Comparison of ENCODE assay signal across 9 mouse cellular contexts in genomic region chr6:37439676-37440490, GRCm38 (mm10). TPM values are rescaled to one million over a fixed set of nuclear protein-coding genes. Genes with fewer than 3 reads are reported as not detected.
DNase-seq lines count a peak whose midpoint lies in the region; ATAC-seq lines count a peak whose summit lies in the region.
"Had no signal": no experiment of that assay in that cellular context is flagged by ENCODE, and none has a peak within 500 bp of the region (broad histone marks: within the 10 kb centered on the region; RNA-seq: fewer than 3 reads in every experiment).

No protein-coding gene starts in this region.

- H3K4me3 ChIP-seq in heart, embryonic 10.5 days: peak overlapping the region; percentile 96
- peak overlapping the region; percentile 85 for H3K4me3 ChIP-seq in embryonic facial prominence, embryonic 11.5 days (ENCODE audit: low read depth, low read length)
- peak overlapping the region; percentile 91 for H3K4me3 ChIP-seq in intestine, embryonic 14.5 days (ENCODE audit: low read depth, low read length)

- H3K4me1 ChIP-seq in heart, embryonic 10.5 days: peaks cover 50% of the 10 kb centered on the region
- H3K4me1 ChIP-seq in embryonic facial prominence, embryonic 11.5 days (ENCODE audit: control insufficient read depth, insufficient read depth, low read length): no peaks in the 10 kb centered on the region
- H3K4me1 ChIP-seq in intestine, embryonic 14.5 days (replicated peaks; ENCODE audit: control insufficient read depth, insufficient read depth, low read length): peaks cover 36% of the 10 kb centered on the region

- no peak for DNase-seq in heart, embryonic 10.5 days (ENCODE audit: low spot score)
- no peak for DNase-seq in heart, postnatal 25 days (ENCODE audit: low spot score)
- peak; percentile 42 for DNase-seq in embryonic facial prominence, embryonic 11.5 days (ENCODE audit: low spot score)
- DNase-seq in intestine, embryonic 14.5 days (ENCODE audit: low spot score): no peak
- DNase-seq in lung, postnatal 10 days: peak; percentile 48
- no peak for DNase-seq in right cerebral cortex, postnatal 14 days
- no peak for DNase-seq in cerebellum, postnatal 14 days
- no peak for DNase-seq in ovary, postnatal 14 days (ENCODE audit: low spot score)

- 38% methylated on average over 13 of the region's 13 CpGs for WGBS in heart, embryonic 10.5 days
- 42% methylated on average over 13 of the region's 13 CpGs for WGBS in embryonic facial prominence, embryonic 11.5 days
- WGBS in intestine, embryonic 14.5 days: 37% methylated on average over 13 of the region's 13 CpGs

- H3K27ac ChIP-seq in heart, embryonic 10.5 days: peak overlapping the region; percentile 97
- H3K27ac ChIP-seq in embryonic facial prominence, embryonic 11.5 days (replicated peaks; ENCODE audit: low read depth, low read length): peak overlapping the region; percentile 64
- peak overlapping the region; percentile 91 for H3K27ac ChIP-seq in intestine, embryonic 14.5 days (ENCODE audit: low read depth)

- H3K9ac ChIP-seq in embryonic facial prominence, embryonic 11.5 days (replicated peaks; ENCODE audit: low read length): peak overlapping the region; percentile 67
- peak overlapping the region; percentile 89 for H3K9ac ChIP-seq in intestine, embryonic 14.5 days (ENCODE audit: low read length)

- peaks cover 23% of the 10 kb centered on the region; the same call in 1 of the 2 replicates for H3K36me3 ChIP-seq in heart, embryonic 10.5 days
- no peaks in the 10 kb centered on the region for H3K36me3 ChIP-seq in embryonic facial prominence, embryonic 11.5 days (replicated peaks; ENCODE audit: control insufficient read depth, insufficient read depth, low read depth, low read length)
- H3K36me3 ChIP-seq in intestine, embryonic 14.5 days (ENCODE audit: control insufficient read depth, insufficient read depth, low read length): peaks cover 3% of the 10 kb centered on the region; the same call in 1 of the 2 replicates
- H3K36me3 ChIP-seq: G1E had no signal

- H3K4me2 ChIP-seq in embryonic facial prominence, embryonic 11.5 days (ENCODE audit: low read depth, low read length): peak overlapping the region; percentile 70
- peak overlapping the region; percentile 67 for H3K4me2 ChIP-seq in intestine, embryonic 14.5 days (ENCODE audit: low read length)

- H3K27me3 ChIP-seq in heart, embryonic 10.5 days (ENCODE audit: insufficient read depth, poor library complexity, severe bottlenecking): no peaks in the 10 kb centered on the region
- no peaks in the 10 kb centered on the region for H3K27me3 ChIP-seq in embryonic facial prominence, embryonic 11.5 days (ENCODE audit: control insufficient read depth, insufficient read depth, low read length)
- no peaks in the 10 kb centered on the region for H3K27me3 ChIP-seq in intestine, embryonic 14.5 days (replicated peaks; ENCODE audit: control insufficient read depth, insufficient read depth, low read length)

- H3K9me3 ChIP-seq in heart, embryonic 10.5 days: no peaks in the 10 kb centered on the region
- H3K9me3 ChIP-seq in embryonic facial prominence, embryonic 11.5 days (replicated peaks; ENCODE audit: control insufficient read depth, low read length): no peaks in the 10 kb centered on the region
- no peaks in the 10 kb centered on the region for H3K9me3 ChIP-seq in intestine, embryonic 14.5 days (ENCODE audit: control insufficient read depth, low read length)

- no peak for ATAC-seq in embryonic facial prominence, embryonic 11.5 days (replicated peaks; ENCODE audit: insufficient number of reproducible peaks, low FRiP score, low TSS enrichment, low read depth)
- ATAC-seq in intestine, embryonic 14.5 days (replicated peaks; ENCODE audit: low FRiP score, low TSS enrichment, low read depth): no peak

- intact Hi-C loops in heart, postnatal 25 days (cut with DNase I): loop anchor here (2.0 kb wide), 1 partner anchor 13 kb away; no protein-coding TSS in a partner anchor

RNA-seq across cellular contexts. Expression of gene Creb3l2, which starts 2.1 kb away (rescaled TPM):
- 33.5 and 36.3 TPM in 2 replicates for polyA plus RNA-seq in heart, embryonic 10.5 days (2016; fragmentation: Nextera tagmentation; extraction: Ambion mirVana)
- total RNA-seq in heart, postnatal 25 days (2021): 10 to 100 TPM; 23.9 to 28.5 TPM
- 16.3 TPM in 2 replicates for polyA plus RNA-seq in embryonic facial prominence, embryonic 11.5 days (2014; fragmentation: Nextera tagmentation; extraction: Ambion mirVana)
- polyA plus RNA-seq in intestine, embryonic 14.5 days (2014; fragmentation: Nextera tagmentation; extraction: Ambion mirVana): 22.9 and 23.9 TPM in 2 replicates
- polyA plus RNA-seq: G1E had no signal

Comparison
In these comparisons a context has a peak if more than half of its experiments do, and no peak if none do; other contexts are left out.
1. DNase-seq: peak in embryonic facial prominence, embryonic 11.5 days (single experiment) and lung, postnatal 10 days (single experiment); none in heart, embryonic 10.5 days (single experiment), heart, postnatal 25 days (single experiment), intestine, embryonic 14.5 days (single experiment), right cerebral cortex, postnatal 14 days (single experiment), cerebellum, postnatal 14 days (0 of 2) and ovary, postnatal 14 days (single experiment).
2. Peak in every context shown above with its lines, with median percentiles within 50 percentile points of each other: H3K27ac ChIP-seq and H3K4me3 ChIP-seq.